Mouse (Mus musculus) cerebellum, adult 8-10 months (tissue): Measurements from ENCODE around the gene Olfr287.
A peak's percentile ranks its signal among the peaks of the same experiment; 100 is the strongest.

Source experiments
- DNase-seq: peaks from one replicate; pipeline ENCODE4 v3.0.0; 2022

Gene Olfr287

GRCm38 (mm10) chr15:98220877-98221276, at the start of gene Olfr287, which contains the start of gene Gm44579:
Olfr287 (minus strand) TSS chr15:98221056.
Gm44579 (minus strand) TSS chr15:98220977.
- DNase-seq, result no peak

DNA sequence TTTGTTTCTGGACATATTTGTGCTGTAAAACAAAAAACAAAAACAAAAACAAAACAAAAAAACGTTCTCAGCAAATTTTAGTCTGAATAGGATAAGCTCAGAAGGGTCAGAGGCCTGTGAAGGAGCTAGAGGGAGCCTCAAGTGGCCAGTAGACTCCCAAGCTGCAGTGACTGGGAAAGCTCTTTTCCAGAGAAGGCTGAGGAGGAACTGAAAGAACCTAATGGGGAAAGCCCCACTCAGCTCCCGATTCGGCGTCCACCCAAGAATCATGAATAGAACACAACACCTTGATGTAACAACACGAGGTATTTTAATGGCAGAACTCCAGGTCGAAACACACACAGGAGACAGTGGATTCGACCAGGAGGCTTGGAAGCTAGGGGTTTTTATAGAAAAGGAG, 36.9 kb upstream of the Olfr287 start:
- DNase-seq, result no peak

DNA sequence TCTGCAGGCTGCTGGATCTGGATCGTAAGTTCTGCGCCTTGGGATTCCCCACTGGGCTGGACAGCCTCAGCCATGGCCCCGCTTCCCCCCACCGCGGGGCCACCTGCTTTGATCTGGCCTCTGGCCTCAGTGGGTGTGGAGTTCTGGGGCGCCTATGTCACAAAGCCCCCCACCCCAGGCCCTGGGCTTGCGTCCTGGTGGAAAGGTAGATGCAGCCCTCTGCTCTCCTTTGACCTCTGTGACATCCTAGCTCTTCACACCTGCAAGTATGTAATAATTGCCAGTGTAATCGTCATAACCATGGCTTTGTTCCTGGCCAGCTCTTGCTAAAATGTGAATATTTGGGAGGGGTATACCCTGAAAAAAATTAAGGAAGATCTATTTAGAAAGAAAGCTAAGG, 36.3 kb upstream of the Olfr287 start, which contains the start of gene H1fnt:
TSS of gene H1fnt (minus strand) at position 101 of the 400 bp plus-strand sequence.
- DNase-seq, result no peak

- DNase-seq, result peak; percentile 10
These were observed 35.4 kb upstream of the Olfr287 start for GRCm38 (mm10) chr15:98256271-98256670.

DNA sequence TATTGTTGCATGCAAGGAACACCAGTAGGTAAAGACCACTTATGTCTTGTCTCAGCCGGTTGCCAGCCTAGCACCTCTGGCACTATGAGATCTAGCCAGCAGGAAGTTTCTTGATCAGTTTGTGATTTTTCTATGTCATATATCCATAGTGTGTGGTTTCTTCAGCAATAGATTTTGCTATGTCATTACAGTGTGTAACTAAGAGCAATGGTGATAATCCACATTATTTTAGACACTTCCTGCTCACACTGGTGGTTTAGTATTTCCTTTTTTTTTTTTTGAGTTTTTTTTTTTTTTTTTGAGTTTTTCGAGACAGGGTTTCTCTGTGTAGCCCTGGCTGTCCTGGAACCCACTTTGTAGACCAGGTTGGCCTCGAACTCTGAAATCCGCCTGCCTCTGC, 14.6 kb upstream of the Olfr287 start:
- no peak for DNase-seq

- DNase-seq, result no peak
These were observed 13.5 kb upstream of the Olfr287 start, which contains the start of gene Olfr286 for GRCm38 (mm10) chr15:98234350-98234749. Olfr286 (minus strand) TSS chr15:98234450.

GRCm38 (mm10) chr15:98226096-98226495, 5.2 kb upstream of the Olfr287 start:
- no peak for DNase-seq

- no peak for DNase-seq
These were observed 4.8 kb upstream of the Olfr287 start for GRCm38 (mm10) chr15:98225610-98226009.

DNA sequence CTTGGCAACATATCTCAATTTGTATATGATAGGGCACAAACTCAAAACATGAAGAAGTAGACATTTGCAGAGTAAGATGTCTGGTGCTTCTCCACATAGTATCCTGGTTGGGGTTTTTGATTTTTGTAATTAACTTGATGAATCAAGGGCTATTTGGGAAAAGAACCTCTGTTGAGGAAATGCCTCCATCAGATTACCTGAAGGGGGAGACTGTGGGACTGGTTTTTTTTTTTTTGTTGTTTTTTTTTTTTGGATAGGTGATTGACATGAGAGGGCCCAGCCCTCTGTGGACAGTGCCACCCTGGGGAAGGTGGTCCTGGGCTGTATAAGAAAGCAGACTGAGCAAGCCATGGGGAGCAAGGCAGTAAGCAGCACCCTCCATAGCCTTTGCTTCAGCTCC, 1.5 kb upstream of the Olfr287 start:
- DNase-seq, result no peak

DNA sequence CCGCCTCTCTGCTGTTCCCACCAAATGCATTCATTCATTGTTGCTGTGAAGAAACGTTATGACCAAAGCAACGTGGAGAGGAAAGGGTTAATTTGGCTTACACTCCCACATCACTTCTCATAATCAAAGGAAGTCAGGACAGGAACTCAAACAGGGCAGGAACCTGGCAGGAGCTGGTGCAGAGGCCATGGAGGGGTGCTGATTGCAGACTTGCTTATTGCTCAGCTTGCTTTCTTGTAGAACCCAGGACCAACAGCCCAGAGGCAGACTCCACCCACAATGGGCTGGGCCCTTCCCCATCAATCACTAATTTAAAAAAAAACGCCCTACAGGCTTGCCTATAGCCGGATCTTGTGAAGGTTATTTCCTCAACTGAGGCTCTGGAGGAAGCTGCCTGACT, 6.7 kb downstream of the Olfr287 start:
- DNase-seq, result no peak

DNA sequence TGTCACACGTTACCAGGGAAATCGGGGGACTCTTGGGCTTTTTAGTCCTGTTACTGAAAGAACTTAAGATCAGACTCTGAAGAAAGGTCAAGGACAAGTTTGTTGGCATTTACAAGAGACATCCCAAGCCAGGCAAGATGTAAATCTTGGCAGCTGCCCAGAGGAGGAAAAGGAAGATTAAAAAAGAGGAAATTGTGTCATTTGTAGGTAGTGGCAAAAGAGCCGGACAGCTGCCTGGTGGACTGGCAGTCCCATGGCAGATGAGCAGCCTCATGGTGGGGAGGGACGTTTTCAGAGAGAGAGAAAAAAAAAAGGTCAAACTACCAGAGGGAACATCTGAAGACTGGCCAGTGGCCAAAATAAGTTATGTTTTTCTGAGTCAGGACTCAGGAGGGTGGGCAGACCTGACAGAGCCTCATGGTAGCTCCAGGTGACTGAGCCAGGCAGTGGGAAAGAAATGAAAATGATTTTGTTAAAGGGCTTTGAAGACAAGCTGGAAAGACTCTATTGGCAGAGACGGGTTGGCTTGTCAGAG, 7.5 kb downstream of the Olfr287 start:
- no peak for DNase-seq

- no peak for DNase-seq
These were observed 11.2 kb downstream of the Olfr287 start for GRCm38 (mm10) chr15:98209676-98210075.

- DNase-seq, result no peak
These were observed 25.4 kb downstream of the Olfr287 start, which contains the start of gene Olfr288 for GRCm38 (mm10) chr15:98195442-98195841. Olfr288 (minus strand) TSS chr15:98195542.

GRCm38 (mm10) chr15:98184456-98184855, 36.4 kb downstream of the Olfr287 start:
- DNase-seq, result no peak

DNA sequence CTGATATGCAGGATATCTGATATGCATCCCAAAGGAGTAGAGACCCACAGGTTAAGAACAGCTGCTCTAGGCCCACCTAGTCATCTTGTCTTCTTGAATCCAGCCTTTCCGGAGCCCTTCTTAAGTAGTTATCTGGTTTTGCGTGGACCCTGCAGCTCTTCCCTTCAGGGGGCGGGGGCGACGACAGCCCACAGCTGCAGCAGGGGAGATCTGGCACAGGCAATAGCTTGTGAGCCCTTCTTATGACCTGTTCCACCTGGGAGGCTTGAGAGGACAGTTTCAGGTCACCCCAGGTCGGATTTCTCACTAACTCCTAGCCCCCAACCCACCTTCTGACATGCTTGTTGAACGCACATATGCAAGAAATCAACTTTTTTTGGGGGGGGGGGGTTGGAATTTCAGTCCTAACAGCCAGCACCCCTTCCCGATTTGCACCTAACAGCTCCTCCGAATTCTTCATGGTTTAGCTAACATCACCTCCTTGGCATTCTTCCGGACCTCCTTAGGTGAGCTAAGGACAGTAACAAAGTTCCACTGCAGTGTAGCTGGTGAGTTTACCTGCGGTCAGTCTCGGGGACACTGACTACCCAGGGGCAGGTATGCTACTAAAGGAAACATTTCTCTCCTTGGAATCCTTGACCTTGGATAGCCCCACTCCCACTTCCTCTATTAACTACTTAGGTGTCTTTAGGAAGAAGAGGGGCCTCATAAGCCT, 38.8 kb downstream of the Olfr287 start:
- DNase-seq, result peak; percentile 33

- peak; percentile 97 for DNase-seq
These were observed 39.6 kb downstream of the Olfr287 start for GRCm38 (mm10) chr15:98181132-98181711.

GRCm38 (mm10) chr15:98180567-98181131, 40.2 kb downstream of the Olfr287 start:
- no peak for DNase-seq

GRCm38 (mm10) chr15:98177320-98177719, 43.5 kb downstream of the Olfr287 start:
- DNase-seq, result no peak

- peak; percentile 61 for DNase-seq
These were observed 47.0 kb downstream of the Olfr287 start for GRCm38 (mm10) chr15:98173821-98174220.

DNA sequence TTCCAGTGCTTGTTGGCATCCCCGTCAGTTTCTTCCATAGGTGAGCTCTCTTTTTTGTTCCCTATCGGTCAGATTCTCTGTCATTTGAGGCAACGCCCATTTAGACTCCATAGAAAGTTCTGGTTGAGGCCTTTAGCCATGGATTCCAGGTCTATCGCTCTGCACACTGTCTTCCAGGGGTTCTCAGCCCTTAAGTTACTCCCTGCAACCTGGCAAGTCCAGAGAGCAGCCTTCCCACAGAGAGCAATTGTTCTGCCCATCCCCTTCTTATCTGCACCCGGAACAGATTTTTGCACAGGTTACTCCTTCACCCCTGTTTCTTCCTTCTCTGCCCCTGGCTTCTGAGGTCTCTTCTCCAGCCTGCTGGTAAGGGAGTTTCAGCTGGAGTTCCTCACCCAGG, 48.7 kb downstream of the Olfr287 start:
- no peak for DNase-seq

DNA sequence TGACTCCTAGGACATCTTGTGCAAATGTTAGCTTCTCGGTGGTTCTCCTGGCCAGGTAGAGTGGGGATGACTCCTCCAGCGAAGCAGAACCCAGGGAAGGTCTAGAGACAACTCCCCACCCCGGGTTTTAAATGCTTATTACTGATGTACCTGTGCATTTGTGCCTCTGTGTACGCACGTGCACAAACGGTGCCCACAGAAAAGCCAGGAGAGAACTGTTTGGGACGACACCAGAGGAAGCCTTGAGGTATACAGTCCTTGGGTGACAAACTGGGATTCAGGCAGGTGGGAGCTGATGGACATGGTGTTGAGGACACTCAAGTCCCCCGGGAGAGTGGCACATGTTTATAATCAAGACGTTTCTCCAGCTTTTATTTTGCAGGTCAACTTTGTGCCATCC, 49.9 kb downstream of the Olfr287 start:
- DNase-seq, result no peak

DNA sequence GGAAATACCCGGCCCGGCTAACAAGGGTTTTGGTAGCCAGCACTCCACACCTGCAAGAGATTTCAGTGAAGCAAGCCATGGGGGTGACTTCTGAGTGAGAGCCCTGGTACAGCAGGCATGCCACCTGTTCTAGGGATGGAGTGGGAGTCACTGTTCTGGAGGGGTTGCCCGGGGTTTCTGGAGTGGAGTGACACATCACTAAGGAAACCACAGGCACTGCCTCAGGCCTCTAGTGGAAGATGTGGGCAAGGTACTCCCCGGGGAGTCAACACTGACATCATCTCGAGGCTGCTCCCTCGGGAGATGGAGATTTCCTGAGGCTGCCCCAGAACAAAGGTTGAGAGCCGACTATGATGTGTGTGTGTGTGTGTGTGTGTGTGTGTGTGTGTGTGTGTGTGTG, 50.5 kb downstream of the Olfr287 start:
- no peak for DNase-seq

DNA sequence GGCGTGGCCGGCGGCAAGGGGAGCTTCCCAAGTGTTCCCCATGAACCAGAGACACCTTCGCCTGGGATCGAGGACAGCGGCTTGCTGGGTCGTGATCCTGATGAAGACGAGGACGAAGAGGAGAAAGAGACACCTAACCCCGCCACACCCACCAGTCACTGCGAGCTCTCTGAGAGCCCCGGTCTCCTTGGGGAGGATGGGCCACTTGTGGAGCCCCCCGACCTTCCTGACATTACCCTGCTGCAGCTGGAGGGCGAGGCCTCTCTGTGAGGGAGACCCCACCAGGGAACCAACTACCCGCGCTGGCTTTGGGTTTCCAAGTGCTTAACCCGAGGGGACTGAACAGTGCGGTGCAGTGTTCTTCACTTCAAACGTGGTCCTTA, 52.2 kb downstream of the Olfr287 start:
- peak; percentile 35 for DNase-seq
